Mouse (Mus musculus) spleen, adult 2 months (tissue): Measurements from ENCODE around the gene Rabggta.

Source experiments
- CTCF ChIP-seq: fragments of 200-500 bp; IDR thresholded peaks from 2 replicates; pipeline ENCODE4 v1.5.1; 2011; ENCODE audit warnings: mild to moderate bottlenecking, inconsistent platforms; ENCODE audit not compliant: insufficient read depth, insufficient read length, insufficient replicate concordance; ENCODE audit errors: extremely low read depth
- POLR2A ChIP-seq: fragments of 200-500 bp; IDR thresholded peaks from 2 replicates; pipeline ENCODE4 v1.6.1; 2011; ENCODE audit warnings: low read depth, low read length, inconsistent platforms

DNA sequence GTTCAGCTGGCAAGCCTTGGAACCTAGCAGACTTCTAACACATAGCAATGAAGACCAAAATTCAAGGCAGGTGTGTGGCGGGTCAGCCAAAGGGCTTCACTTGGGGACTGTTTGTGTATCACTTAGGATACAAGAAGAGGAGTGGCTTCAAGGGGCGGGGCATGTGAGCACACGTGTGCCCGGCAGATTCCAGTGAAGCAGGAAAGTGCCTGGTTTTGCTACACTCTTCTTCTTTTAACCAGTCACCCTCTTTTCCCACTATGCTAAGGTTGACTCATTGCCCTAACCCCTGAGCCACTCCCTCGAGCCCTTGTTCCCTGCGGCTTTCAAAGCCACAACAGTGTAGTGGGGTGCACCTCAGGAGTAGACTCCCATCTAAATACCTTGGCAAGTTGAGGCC is 7.2 kb downstream of the Rabggta start:
- no peak for TF ChIP-seq CTCF
- TF ChIP-seq POLR2A: no peak
